Mouse (Mus musculus) MEL (cell line): ENCODE measurements at regions not wholly inside any gene's neighbourhood (a gene's known extent, or its start where the extent isn't known, plus 50 kb on each side); places are given as distances from the start of the nearest gene placed in this dataset.

Experiments used
- CTCF ChIP-seq, 3 experiments: IDR thresholded peaks in 2 of 3; conservative IDR thresholded peaks in 1 of 3; 2 replicates each; pipeline ENCODE4 v1.5.1; 2011 to 2012; ENCODE audit warnings: low read length in 3 of 3, low read depth in 2 of 3, mild to moderate bottlenecking in 2 of 3, improper control_type of control experiment in 1 of 3, inconsistent platforms in 1 of 3, mixed read lengths in 1 of 3, moderate library complexity in 1 of 3; ENCODE audit not compliant: control insufficient read depth in 1 of 3, insufficient read depth in 1 of 3, poor library complexity in 1 of 3, severe bottlenecking in 1 of 3
- EP300 ChIP-seq, 2 experiments: IDR thresholded peaks; 2 replicates each; pipeline ENCODE4 v1.6.1; 2011; ENCODE audit warnings: improper control_type of control experiment in 2 of 2, low read length in 2 of 2, low read depth in 1 of 2, mild to moderate bottlenecking in 1 of 2
- JUND ChIP-seq: IDR thresholded peaks from 2 replicates; pipeline ENCODE4 v1.6.1; 2011; ENCODE audit warnings: low read depth, mild to moderate bottlenecking, improper control_type of control experiment, low read length
- MAFK ChIP-seq: IDR thresholded peaks from 2 replicates; pipeline ENCODE4 v1.6.1; 2011; ENCODE audit warnings: low read depth, mild to moderate bottlenecking, low read length, improper control_type of control experiment, borderline replicate concordance
- MEF2A ChIP-seq: IDR thresholded peaks from 2 replicates; pipeline ENCODE4 v1.6.1; 2014; ENCODE audit warnings: low read depth, mild to moderate bottlenecking, inconsistent platforms, low read length, improper control_type of control experiment; ENCODE audit not compliant: poor library complexity, insufficient replicate concordance, severe bottlenecking; ENCODE audit errors: extremely low read depth
- MXI1 ChIP-seq: IDR thresholded peaks from 2 replicates; pipeline ENCODE4 v1.6.1; 2011; ENCODE audit warnings: mild to moderate bottlenecking, low read depth, low read length, improper control_type of control experiment
- MYC ChIP-seq: IDR thresholded peaks from 2 replicates; pipeline ENCODE4 v1.6.1; 2011; ENCODE audit warnings: low read depth, mild to moderate bottlenecking, low read length, improper control_type of control experiment, moderate library complexity
- NELFE ChIP-seq: IDR thresholded peaks from 2 replicates; pipeline ENCODE4 v1.6.1; 2011; ENCODE audit warnings: low read depth, low read length, improper control_type of control experiment
- NRF1 ChIP-seq: IDR thresholded peaks from 2 replicates; pipeline ENCODE4 v1.6.1; 2014; ENCODE audit warnings: low read depth, mild to moderate bottlenecking, inconsistent platforms, low read length, improper control_type of control experiment, moderate library complexity; ENCODE audit not compliant: poor library complexity, insufficient read depth, severe bottlenecking
- POLR2A ChIP-seq, 2 experiments: IDR thresholded peaks; 2 replicates each; pipeline ENCODE4 v1.6.1; 2011 to 2012; ENCODE audit warnings: low read length in 2 of 2, mild to moderate bottlenecking in 2 of 2, control low read depth in 1 of 2, improper control_type of control experiment in 1 of 2, low read depth in 1 of 2, moderate library complexity in 1 of 2; ENCODE audit not compliant: control insufficient read depth in 1 of 2, insufficient read depth in 1 of 2, poor library complexity in 1 of 2
- POLR2AphosphoS5 ChIP-seq: IDR thresholded peaks from 2 replicates; pipeline ENCODE4 v1.6.1; 2012; ENCODE audit warnings: low read depth, borderline replicate concordance, mild to moderate bottlenecking, inconsistent platforms, low read length, moderate library complexity, mixed read lengths
- RCOR1 ChIP-seq: IDR thresholded peaks from 2 replicates; pipeline ENCODE4 v1.6.1; 2012; ENCODE audit warnings: low read depth, mild to moderate bottlenecking, inconsistent platforms, low read length, improper control_type of control experiment
- TCF12 ChIP-seq: IDR thresholded peaks from 2 replicates; pipeline ENCODE4 v1.6.1; 2014; ENCODE audit warnings: low read depth, mild to moderate bottlenecking, inconsistent platforms, low read length, improper control_type of control experiment, moderate library complexity
- ZKSCAN1 ChIP-seq: IDR thresholded peaks from 2 replicates; pipeline ENCODE4 v1.6.1; 2012; ENCODE audit warnings: low read depth, mild to moderate bottlenecking, inconsistent platforms, low read length, improper control_type of control experiment, moderate library complexity

GRCm38 (mm10) chr2:137271575-137272180, 155.2 kb upstream of the Jag1 start:
- TF ChIP-seq CTCF (IDR thresholded peaks at IDR 0.05 in 2 of 3, conservative IDR thresholded peaks at IDR 0.05 in 1 of 3; ENCODE audit: control insufficient read depth in 1 of 3, insufficient read depth in 1 of 3, low read depth in 2 of 3, low read length in 3 of 3, poor library complexity in 1 of 3, severe bottlenecking in 1 of 3) (no peak), MYC (no peak), MXI1 (no peak), TCF12 (no peak), POLR2A (IDR thresholded peaks at IDR 0.05; ENCODE audit: control insufficient read depth in 1 of 2, insufficient read depth in 1 of 2, low read depth in 1 of 2, low read length in 2 of 2, poor library complexity in 1 of 2) (no peak), ZKSCAN1 (no peak), NRF1 (no peak), MAFK (no peak), MEF2A (no peak), RCOR1 (no peak), POLR2AphosphoS5 (no peak), JUND (no peak), NELFE (no peak), EP300 (IDR thresholded peaks at IDR 0.05; ENCODE audit: low read depth in 1 of 2, low read length in 2 of 2) (no peak)
